Mouse (Mus musculus) kidney, embryonic 14.5 days (tissue): ENCODE measurements around the gene Top3a. TPM values are rescaled to one million over a fixed set of nuclear protein-coding genes. Genes with fewer than 3 reads are reported as not detected.

Source experiments
- ATAC-seq: fragments of 200-750 bp; cut with Nextera tagmentation; 2 replicates; pipeline ENCODE4 v1.8.0; 2017; ENCODE audit warnings: moderate number of reproducible peaks, mild to moderate bottlenecking, moderate TSS enrichment, moderate library complexity; ENCODE audit not compliant: low FRiP score, low TSS enrichment
- H3K27ac ChIP-seq: fragments of 300-500 bp; sonication (generic); 2 replicates; pipeline ENCODE4 v1.5.1; 2014; ENCODE audit warnings: low read depth, mild to moderate bottlenecking, low read length, moderate library complexity, mixed read lengths
- H3K27me3 ChIP-seq: fragments of 300-500 bp; sonication (generic); 2 replicates; pipeline ENCODE4 v1.6.1; 2014; ENCODE audit warnings: mild to moderate bottlenecking, low read length; ENCODE audit not compliant: control insufficient read depth, insufficient read depth
- H3K36me3 ChIP-seq: fragments of 300-500 bp; sonication (generic); 2 replicates; pipeline ENCODE4 v1.6.1; 2014; ENCODE audit warnings: low read length, mixed read lengths; ENCODE audit not compliant: control insufficient read depth, insufficient read depth
- H3K4me1 ChIP-seq: fragments of 300-500 bp; sonication (generic); 2 replicates; pipeline ENCODE4 v1.6.1; 2014; ENCODE audit warnings: low read length, mixed read lengths; ENCODE audit not compliant: control insufficient read depth, insufficient read depth
- H3K4me2 ChIP-seq: fragments of 300-500 bp; sonication (generic); replicated peaks from 2 replicates; pipeline ENCODE4 v1.6.1; 2014; ENCODE audit warnings: low read depth, mild to moderate bottlenecking, low read length
- H3K4me3 ChIP-seq: fragments of 300-500 bp; sonication (generic); 2 replicates; pipeline ENCODE4 v1.5.1; 2014; ENCODE audit warnings: mild to moderate bottlenecking, low read length
- H3K9ac ChIP-seq: fragments of 300-500 bp; sonication (generic); 2 replicates; pipeline ENCODE4 v1.6.1; 2014; ENCODE audit warnings: low read depth, mild to moderate bottlenecking, low read length, moderate library complexity
- H3K9me3 ChIP-seq: fragments of 300-500 bp; sonication (generic); 2 replicates; pipeline ENCODE4 v1.6.1; 2016; ENCODE audit warnings: low read length; ENCODE audit not compliant: control insufficient read depth
- WGBS: fragments of 180-500 bp; shearing (Covaris S2); extraction: QIAGEN DNeasy Blood & Tissue Kit; methylation state at CpG from one replicate; pipeline ENCODE4 v1.1.7; 2014; 5-methylcytosine and 5-hydroxymethylcytosine counted together
- polyA plus RNA-seq: library from polyadenylated mRNA; unstranded; fragments of >200 nt; fragmentation: Nextera tagmentation; extraction: Ambion mirVana; gene quantifications from 2 replicates; pipeline ENCODE4 v1.2.1, GENCODE M21; 2014

Gene Top3a
- polyA plus RNA-seq, 1 experiment from 2014 or later: 21.5 TPM

DNA sequence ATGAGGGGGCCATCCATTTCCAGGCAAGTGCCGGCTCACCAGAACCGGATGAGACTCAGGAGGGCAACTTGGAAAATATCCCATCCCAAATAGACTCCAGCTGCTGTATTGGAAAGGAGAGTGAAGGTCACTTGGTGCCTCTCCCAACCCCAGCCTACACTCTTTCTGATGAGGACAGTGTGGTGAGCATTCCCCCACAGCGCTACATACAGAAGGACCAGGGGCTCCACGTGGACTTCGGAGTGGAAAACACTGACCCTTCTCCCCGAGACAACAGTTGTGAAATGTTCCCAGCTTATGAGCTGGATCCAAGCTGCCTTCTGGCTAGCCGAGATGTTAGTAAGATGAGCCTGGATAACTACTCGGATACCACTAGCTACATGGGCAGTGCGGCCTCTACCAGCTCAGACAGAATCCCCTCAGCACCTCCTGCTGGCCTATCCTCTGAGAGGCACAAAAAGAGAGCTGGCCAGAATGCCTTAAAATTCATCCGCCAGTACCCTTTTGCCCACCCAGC lies 2.6 kb upstream of the Top3a start:
- Histone ChIP-seq H3K36me3 (peaks cover 26% of the 10 kb centered on the region), H3K27ac (no peak overlapping the region), H3K9me3 (no peaks in the 10 kb centered on the region), H3K4me3 (0 out of 2 replicates have a peak overlapping the region, but pooled peaks have one; percentile 5), H3K9ac (no peak overlapping the region), H3K4me2 (peak overlapping the region; percentile 36), H3K4me1 (peaks cover 44% of the 10 kb centered on the region), H3K27me3 (no peaks in the 10 kb centered on the region)
- no peak for ATAC-seq
- WGBS: 90% methylated on average over 10 of the region's 10 CpGs

DNA sequence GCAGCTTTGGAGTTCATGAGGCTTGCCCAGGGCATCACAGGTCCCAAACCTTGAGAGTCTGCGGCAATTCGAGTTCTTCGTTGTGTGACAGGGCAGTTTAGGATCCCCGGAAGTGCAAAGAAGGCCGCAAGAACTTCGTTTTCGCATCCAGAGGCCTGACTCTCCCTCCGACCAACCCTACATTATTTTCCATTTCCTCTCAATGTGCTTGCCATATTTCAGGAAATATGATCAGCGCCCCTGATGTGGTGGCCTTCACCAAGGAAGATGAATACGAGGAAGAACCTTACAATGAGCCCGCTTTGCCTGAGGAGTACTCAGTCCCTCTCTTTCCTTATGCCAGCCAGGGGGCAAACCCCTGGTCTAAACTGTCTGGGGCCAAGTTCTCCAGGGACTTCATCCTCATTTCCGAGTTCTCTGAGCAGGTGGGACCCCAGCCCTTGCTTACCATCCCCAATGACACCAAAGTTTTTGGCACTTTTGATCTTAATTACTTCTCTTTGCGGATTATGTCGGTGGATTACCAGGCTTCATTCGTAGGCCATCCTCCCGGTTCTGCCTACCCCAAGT lies 721 bp upstream of the Top3a start:
- Histone ChIP-seq H3K36me3 (peaks cover 13% of the 10 kb centered on the region), H3K4me1 (peaks cover 45% of the 10 kb centered on the region), H3K27ac (no peak overlapping the region), H3K27me3 (no peaks in the 10 kb centered on the region), H3K9ac (peak overlapping the region; percentile 72), H3K9me3 (no peaks in the 10 kb centered on the region), H3K4me3 (peak overlapping the region; percentile 71), H3K4me2 (peak overlapping the region; percentile 68)
- WGBS: 28% methylated on average over 16 of the region's 16 CpGs
- ATAC-seq: no peak

GRCm38 (mm10) chr11:60776107-60776828 lies 897 bp downstream of the Top3a start:
- Histone ChIP-seq H3K4me2 (peak overlapping the region; percentile 68), H3K4me1 (peaks cover 39% of the 10 kb centered on the region), H3K9me3 (no peaks in the 10 kb centered on the region), H3K9ac (peak overlapping the region; percentile 72), H3K4me3 (peak overlapping the region; percentile 71), H3K27me3 (no peaks in the 10 kb centered on the region), H3K36me3 (peaks cover 11% of the 10 kb centered on the region), H3K27ac (peak overlapping the region; percentile 12; the same call in 1 of the 2 replicates)
- peak; percentile 26; the same call in 1 of the 2 replicates for ATAC-seq
- WGBS: 2% methylated on average over 17 of the region's 17 CpGs

GRCm38 (mm10) chr11:60775578-60775977 lies 1.6 kb downstream of the Top3a start:
- Histone ChIP-seq H3K27me3 (no peaks in the 10 kb centered on the region), H3K4me3 (peak overlapping the region; percentile 71), H3K4me2 (peak overlapping the region; percentile 68), H3K4me1 (peaks cover 33% of the 10 kb centered on the region), H3K9me3 (no peaks in the 10 kb centered on the region), H3K36me3 (peaks cover 11% of the 10 kb centered on the region), H3K27ac (no peak overlapping the region), H3K9ac (peak overlapping the region; percentile 72; the same call in 1 of the 2 replicates)
- ATAC-seq: no peak
- WGBS: 48% methylated on average over 6 of the region's 6 CpGs

GRCm38 (mm10) chr11:60774841-60775240 lies 2.3 kb downstream of the Top3a start:
- no peak overlapping the region for H3K27ac ChIP-seq
- no peak overlapping the region for H3K9ac ChIP-seq
- no peak overlapping the region; the same call in 1 of the 2 replicates for H3K4me3 ChIP-seq

DNA sequence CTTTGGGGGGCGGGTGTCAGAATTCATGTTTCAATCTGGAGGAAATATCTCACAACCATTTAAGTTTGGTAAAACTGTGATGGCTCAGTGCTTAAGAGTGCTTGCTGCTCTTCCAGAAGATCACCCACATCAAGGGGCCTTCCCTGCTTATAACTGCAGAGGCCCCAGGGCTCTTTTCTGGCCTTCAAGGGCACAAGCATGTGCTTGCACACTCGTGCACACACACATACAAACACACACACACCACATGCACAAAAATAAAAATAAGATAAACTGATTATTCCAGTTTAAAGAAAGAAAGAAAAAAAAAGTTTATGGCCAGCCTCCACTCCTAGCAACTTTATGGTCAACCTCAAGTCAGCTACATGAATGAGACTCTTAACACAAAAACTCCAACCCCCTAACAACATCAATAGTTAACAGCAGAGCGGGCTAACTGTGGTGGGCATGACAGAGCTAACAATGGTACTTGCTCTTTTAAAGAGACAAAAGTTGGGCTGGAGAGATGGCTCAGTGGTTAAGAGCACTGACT lies 2.9 kb downstream of the Top3a start:
- Histone ChIP-seq H3K27ac (no peak overlapping the region), H3K9ac (no peak overlapping the region), H3K4me2 (no peak overlapping the region), H3K9me3 (no peaks in the 10 kb centered on the region), H3K27me3 (no peaks in the 10 kb centered on the region), H3K4me3 (no peak overlapping the region), H3K4me1 (peaks cover 22% of the 10 kb centered on the region), H3K36me3 (peaks cover under 1% of the 10 kb centered on the region; the same call in 1 of the 2 replicates)
- WGBS: 92% methylated on average over 3 of the region's 3 CpGs
- no peak for ATAC-seq

More at GRCm38 (mm10) chr11:60774841-60775240, 2.3 kb downstream of the Top3a start:
- 78% methylated on average over 1 of the region's 1 CpGs for WGBS
- no peak for ATAC-seq
- Histone ChIP-seq H3K36me3 (peaks cover 7% of the 10 kb centered on the region), H3K27me3 (no peaks in the 10 kb centered on the region), H3K9me3 (no peaks in the 10 kb centered on the region), H3K4me1 (peaks cover 28% of the 10 kb centered on the region), H3K4me2 (peak overlapping the region; percentile 8; the same call in 1 of the 2 replicates)

GRCm38 (mm10) chr11:60772161-60772560 lies 5.0 kb downstream of the Top3a start:
- WGBS: 87% methylated on average over 4 of the region's 4 CpGs
- no peaks in the 10 kb centered on the region for H3K9me3 ChIP-seq
- no peak for ATAC-seq
- no peaks in the 10 kb centered on the region for H3K27me3 ChIP-seq
- no peaks in the 10 kb centered on the region for H3K36me3 ChIP-seq
- no peak overlapping the region for H3K9ac ChIP-seq
- peaks cover 17% of the 10 kb centered on the region for H3K4me1 ChIP-seq
- H3K4me3 ChIP-seq: no peak overlapping the region
- H3K27ac ChIP-seq: no peak overlapping the region
- H3K4me2 ChIP-seq: no peak overlapping the region

DNA sequence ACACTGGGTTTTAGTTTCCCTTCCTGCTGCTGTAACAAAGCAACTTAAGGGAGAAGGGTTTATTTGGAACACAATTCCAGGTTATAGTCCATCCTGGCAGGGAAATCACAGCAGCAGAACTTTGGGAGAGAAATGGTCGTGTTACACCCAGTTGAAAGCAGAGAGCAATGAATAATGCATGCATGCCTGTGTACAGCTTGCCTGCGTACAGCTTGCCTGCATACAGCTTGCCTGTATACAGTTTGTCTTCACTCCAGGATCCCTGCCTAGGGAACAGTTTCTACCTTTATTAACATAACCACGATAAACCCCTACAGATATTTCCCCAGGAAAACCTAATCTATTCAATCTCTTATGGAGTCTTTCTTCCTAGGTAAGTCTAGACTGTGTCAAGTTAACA lies 6.4 kb downstream of the Top3a start:
- Histone ChIP-seq H3K27ac (no peak overlapping the region), H3K4me2 (no peak overlapping the region), H3K4me1 (peaks cover 11% of the 10 kb centered on the region), H3K27me3 (no peaks in the 10 kb centered on the region), H3K36me3 (no peaks in the 10 kb centered on the region), H3K9me3 (no peaks in the 10 kb centered on the region), H3K4me3 (no peak overlapping the region), H3K9ac (no peak overlapping the region)
- WGBS: 84% methylated on average over 3 of the region's 3 CpGs
- ATAC-seq: no peak

- no peak for ATAC-seq
- Histone ChIP-seq H3K27ac (no peak overlapping the region), H3K27me3 (no peaks in the 10 kb centered on the region), H3K4me3 (no peak overlapping the region), H3K36me3 (no peaks in the 10 kb centered on the region), H3K4me2 (no peak overlapping the region), H3K9ac (no peak overlapping the region), H3K4me1 (no peaks in the 10 kb centered on the region), H3K9me3 (no peaks in the 10 kb centered on the region)
- 88% methylated on average over 2 of the region's 2 CpGs for WGBS
Measured at GRCm38 (mm10) chr11:60769322-60769721, 7.8 kb downstream of the Top3a start.
